Mouse (Mus musculus) brain, embryonic 18.5 days (tissue): Measurements from ENCODE around the gene Gm6034.
"Not testable (repeated sequence)": the region's sequence is repeated elsewhere in the genome, so short reads cannot be mapped to it uniquely, and the experiment has no call there.

Experiments
- DNase-seq: peaks from one replicate; pipeline ENCODE4 v3.0.0-alpha.2; 2012; ENCODE audit warnings: low read depth, low spot score

Gm6034 gene

GRCm38 (mm10) chr17:36042610-36043169 is at the start of gene Gm6034, which contains the start of gene H2-T22:
TSS of gene Gm6034 (plus strand) at chr17:36042961.
TSS of gene H2-T22 (minus strand) at chr17:36042747.
- DNase-seq: peak; percentile 76

GRCm38 (mm10) chr17:35993675-35994074 is 49.1 kb upstream of the Gm6034 start:
- DNase-seq: peak; percentile 55

GRCm38 (mm10) chr17:35994175-35994878 is 48.4 kb upstream of the Gm6034 start:
- DNase-seq: peak; percentile 78

GRCm38 (mm10) chr17:35994879-35995240 is 47.9 kb upstream of the Gm6034 start:
- DNase-seq: no peak

GRCm38 (mm10) chr17:35996949-35997348 is 45.8 kb upstream of the Gm6034 start:
- peak; percentile 78 for DNase-seq

GRCm38 (mm10) chr17:35997713-35998510 is 44.8 kb upstream of the Gm6034 start:
- DNase-seq: no peak

- DNase-seq: no peak
Measured at GRCm38 (mm10) chr17:35998545-35999305, 44.0 kb upstream of the Gm6034 start.

GRCm38 (mm10) chr17:35999356-35999755 is 43.4 kb upstream of the Gm6034 start:
- DNase-seq: no peak

- DNase-seq: no peak
Measured at GRCm38 (mm10) chr17:36000349-36000748, 42.4 kb upstream of the Gm6034 start.

- no peak for DNase-seq
Measured at GRCm38 (mm10) chr17:36001121-36001897, 41.5 kb upstream of the Gm6034 start.

GRCm38 (mm10) chr17:36001966-36002365 is 40.8 kb upstream of the Gm6034 start:
- no peak for DNase-seq

GRCm38 (mm10) chr17:36003331-36003730 is 39.4 kb upstream of the Gm6034 start:
- DNase-seq: no peak

- DNase-seq: not testable (repeated sequence)
Measured at GRCm38 (mm10) chr17:36004409-36004808, 38.4 kb upstream of the Gm6034 start.

- no peak for DNase-seq
Measured at GRCm38 (mm10) chr17:36014977-36015376, 27.8 kb upstream of the Gm6034 start.

- no peak for DNase-seq
Measured at GRCm38 (mm10) chr17:36017046-36017445, 25.7 kb upstream of the Gm6034 start.

GRCm38 (mm10) chr17:36018979-36019378 is 23.8 kb upstream of the Gm6034 start:
- no peak for DNase-seq

GRCm38 (mm10) chr17:36019519-36019918 is 23.2 kb upstream of the Gm6034 start:
- no peak for DNase-seq

GRCm38 (mm10) chr17:36020191-36021073 is 22.3 kb upstream of the Gm6034 start, which contains the start of gene H2-T24:
TSS of gene H2-T24 (minus strand) at chr17:36020560.
- no peak for DNase-seq

- no peak for DNase-seq
Measured at GRCm38 (mm10) chr17:36021309-36021708, 21.5 kb upstream of the Gm6034 start.

- DNase-seq: no peak
Measured at GRCm38 (mm10) chr17:36022098-36022497, 20.7 kb upstream of the Gm6034 start.
